Mouse (Mus musculus) thymus, adult 2 months (tissue): Measurements from ENCODE around the gene Cyp11a1.

Experiments
- CTCF ChIP-seq: fragments of 200-500 bp; IDR thresholded peaks from 2 replicates; pipeline ENCODE4 v1.5.1; 2012; ENCODE audit warnings: mild to moderate bottlenecking, control low read depth, low read length, moderate library complexity, borderline replicate concordance; ENCODE audit not compliant: control insufficient read depth, poor library complexity, insufficient read depth; ENCODE audit errors: extremely low read depth
- POLR2A ChIP-seq: fragments of 200-500 bp; IDR thresholded peaks from 2 replicates; pipeline ENCODE4 v1.6.1; 2012; ENCODE audit warnings: mild to moderate bottlenecking, low read length, control low read depth, moderate library complexity; ENCODE audit not compliant: control insufficient read depth, poor library complexity, insufficient read depth; ENCODE audit errors: extremely low read depth

DNA sequence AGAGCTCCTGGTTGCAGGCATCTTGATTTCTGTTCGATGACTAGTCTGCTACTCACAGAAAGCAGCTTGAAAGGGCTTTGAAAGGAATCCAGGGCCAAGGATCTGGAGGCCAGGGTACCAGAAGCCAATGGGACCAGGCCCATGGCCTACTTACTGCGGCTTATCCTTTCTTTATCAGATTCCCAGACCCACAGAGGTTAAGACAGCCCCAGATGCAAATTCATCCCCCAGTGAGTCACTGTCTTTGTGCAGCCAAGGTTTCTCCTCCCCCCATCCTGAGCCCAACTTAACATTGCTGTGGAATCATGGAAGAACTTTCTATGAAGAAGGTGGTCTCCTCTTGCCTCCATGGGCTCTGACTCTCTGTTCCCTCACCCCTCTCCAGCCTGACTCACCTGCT lies 6.3 kb downstream of the Cyp11a1 start:
- TF ChIP-seq POLR2A (no peak), CTCF (no peak)
